Mouse (Mus musculus) erythroblast, embryonic 14.5 days (primary cell): ENCODE measurements around the gene Myh2.

ENCODE experiments used
- GATA1 ChIP-seq: IDR thresholded peaks from 2 replicates; pipeline ENCODE4 v1.6.1; 2012; ENCODE audit warnings: low read length, inconsistent platforms, mixed read lengths
- TAL1 ChIP-seq: IDR thresholded peaks from 3 replicates; pipeline ENCODE4 v1.6.1; 2012; ENCODE audit warnings: low read length, inconsistent platforms, mixed read lengths

DNA sequence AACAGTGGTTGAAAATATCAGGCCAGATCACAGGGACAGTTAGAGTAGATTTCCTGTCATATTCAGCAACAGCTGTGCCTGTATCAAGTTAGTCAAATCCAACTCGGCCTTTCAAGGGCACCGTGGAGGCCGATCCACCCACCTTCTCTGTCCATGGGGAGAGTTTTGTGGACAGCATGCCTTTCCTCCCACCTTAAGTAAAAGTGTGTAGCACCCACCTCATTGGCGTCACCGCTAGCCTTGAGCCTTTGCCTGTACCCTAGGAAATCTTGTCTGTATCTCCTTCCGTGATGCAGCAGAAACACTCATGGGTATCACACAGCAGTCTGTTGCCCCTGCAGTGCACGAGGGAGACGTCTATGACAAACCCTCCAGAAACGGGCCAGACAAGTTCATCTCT, 66.0 kb downstream of the Myh2 start:
- TF ChIP-seq TAL1 = no peak
- TF ChIP-seq GATA1 = no peak
